Mouse (Mus musculus): Measurements from ENCODE around the gene Ano3. TPM values are rescaled to one million over a fixed set of nuclear protein-coding genes. Genes with fewer than 3 reads are reported as not detected.

The Ano3 gene
- polyA plus RNA-seq, 1 experiment, result not detected

GRCm38 (mm10) chr2:110644846-110645245 is 305.9 kb downstream of the Ano3 start:
- no peak for DNase-seq (ENCODE audit: low read depth, low spot score)

DNA sequence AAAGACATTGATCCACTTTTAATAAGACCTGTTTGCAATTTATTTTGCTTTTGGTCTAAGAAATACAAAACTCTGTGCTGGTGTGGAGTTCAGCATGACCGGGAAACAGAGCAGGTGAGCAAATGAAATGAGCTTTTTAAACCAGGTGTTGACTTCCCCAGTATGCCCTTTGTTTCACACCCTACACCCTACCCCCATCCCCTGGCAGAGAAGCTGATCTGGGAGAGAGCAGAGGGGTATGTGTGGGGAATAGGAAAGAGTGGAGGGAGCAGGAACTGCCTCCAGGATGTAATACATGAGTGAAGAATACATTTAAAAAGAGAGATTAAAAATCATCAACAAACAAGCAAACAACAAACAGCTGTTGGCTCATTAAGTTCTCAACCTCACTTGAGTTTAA is 306.4 kb downstream of the Ano3 start:
- DNase-seq (ENCODE audit: low read depth, low spot score), result no peak
- 52% methylated on average over 1 of the region's 1 CpGs for WGBS

Other genes with a start within 250 kb of the Ano3 start
- not detected in 2 replicates for gene Muc15, start 229.6 kb downstream of the Ano3 start, polyA plus RNA-seq (2012; rRNA removed)
- not detected in 2 replicates for gene Gm13941, start 155.1 kb upstream of the Ano3 start, polyA plus RNA-seq (2012; rRNA removed)
- gene Gm15130, start 202.0 kb upstream of the Ano3 start, polyA plus RNA-seq (2012; rRNA removed), result not detected in 2 replicates